Mouse (Mus musculus) fat pad, adult 2 months (tissue): ENCODE results near the gene Slc29a3.

Source experiments
- DNase-seq: peaks from one replicate; pipeline ENCODE4 v3.0.0-alpha.2; 2011; ENCODE audit warnings: low read depth, low spot score; ENCODE audit errors: extremely low read depth

Slc29a3 gene

GRCm38 (mm10) chr10:60685764-60686640 lies 66.6 kb downstream of the Slc29a3 start:
- no peak for DNase-seq

- DNase-seq, result no peak
Measured at GRCm38 (mm10) chr10:60678926-60679325, 73.7 kb downstream of the Slc29a3 start.

DNA sequence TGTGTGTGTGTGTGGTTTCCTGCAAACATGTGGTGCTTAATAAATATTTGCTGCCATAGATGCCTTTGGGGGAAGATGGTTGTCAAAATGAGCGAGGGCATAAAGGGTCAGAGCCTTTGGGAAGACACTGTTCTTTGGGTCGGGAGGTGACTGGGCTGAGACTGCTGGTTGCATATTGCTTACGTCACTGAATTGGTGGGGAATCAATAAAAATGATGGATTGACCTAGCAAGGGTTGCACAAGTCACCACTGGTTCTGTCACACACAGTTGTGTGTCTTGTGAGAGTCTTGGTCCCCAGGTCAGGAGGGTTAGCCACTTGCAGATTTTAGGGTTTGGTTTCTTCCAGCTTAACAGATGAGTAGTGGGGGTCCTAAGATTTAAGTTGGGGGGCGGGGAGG lies 75.3 kb downstream of the Slc29a3 start:
- DNase-seq, result no peak

GRCm38 (mm10) chr10:60670166-60670565 lies 82.4 kb downstream of the Slc29a3 start:
- DNase-seq, result no peak

DNA sequence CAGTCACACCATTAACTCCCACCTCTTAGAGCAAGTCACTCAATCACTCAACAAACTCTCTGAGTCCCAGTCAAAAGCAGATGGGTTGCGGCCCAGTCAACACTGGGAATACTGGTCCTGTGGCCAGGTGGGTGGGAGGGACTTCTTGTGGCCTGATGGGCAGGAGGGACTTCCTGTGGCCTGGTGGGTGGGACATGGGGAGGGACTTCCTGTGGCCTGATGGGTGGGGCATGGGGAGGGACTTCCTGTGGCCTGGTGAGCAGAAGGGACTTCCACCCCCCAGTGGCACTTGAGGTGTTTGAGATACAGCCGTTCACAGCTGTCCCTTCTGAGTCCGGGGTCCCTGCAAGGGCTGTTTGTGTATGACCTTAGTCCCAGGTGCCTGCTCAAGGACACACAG lies 84.0 kb downstream of the Slc29a3 start:
- no peak for DNase-seq
